Mouse (Mus musculus): ENCODE measurements around the gene Grik2.

DNA sequence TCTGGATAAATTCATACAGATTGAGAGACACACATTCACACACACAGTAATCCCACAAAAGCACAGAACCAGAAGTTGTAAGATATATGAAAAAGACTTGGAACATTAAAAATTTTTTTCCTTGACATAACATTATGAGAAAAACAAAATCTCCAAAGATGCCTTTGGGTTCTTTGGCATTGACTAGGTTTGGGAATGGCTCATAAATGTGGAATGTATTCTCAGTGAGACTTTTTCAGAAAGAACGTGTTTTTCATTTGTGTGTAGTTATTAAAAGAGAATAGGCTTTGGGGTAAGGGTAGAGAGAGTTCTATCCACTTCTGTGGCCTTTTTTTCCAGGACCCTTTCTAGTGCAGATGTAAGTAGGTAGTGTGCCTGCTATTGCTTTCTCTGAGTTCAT is 597.3 kb downstream of the Grik2 start:
- TF ChIP-seq CTCF (IDR thresholded peaks at IDR 0.05; ENCODE audit: extremely low read depth, insufficient read depth, low read length) = no peak
- TF ChIP-seq POLR2A (IDR thresholded peaks at IDR 0.05; ENCODE audit: extremely low read depth, insufficient read depth, low read length) = no peak
